Mouse (Mus musculus) heart, embryonic 13.5 days (tissue): ENCODE data around the gene Tex19.1. TPM values are rescaled to one million over a fixed set of nuclear protein-coding genes. Genes with fewer than 3 reads are reported as not detected.
A peak's percentile ranks its signal among the peaks of the same experiment; 100 is the strongest.
"Not testable (repeated sequence)": the region's sequence is repeated elsewhere in the genome, so short reads cannot be mapped to it uniquely, and the experiment has no call there.

ENCODE experiments used
- ATAC-seq: fragments of 200-750 bp; cut with Nextera tagmentation; 2 replicates; pipeline ENCODE4 v1.8.0; 2017; ENCODE audit warnings: moderate TSS enrichment; ENCODE audit not compliant: insufficient number of reproducible peaks, low FRiP score, low TSS enrichment; ENCODE audit errors: extremely low read depth
- H3K27ac ChIP-seq: fragments of 300-500 bp; sonication (generic); replicated peaks from 2 replicates; pipeline ENCODE4 v1.5.1; 2015; ENCODE audit warnings: moderate library complexity, mild to moderate bottlenecking, inconsistent platforms
- H3K27me3 ChIP-seq: fragments of 300-500 bp; sonication (generic); replicated peaks from 2 replicates; pipeline ENCODE4 v1.6.1; 2015; ENCODE audit warnings: mild to moderate bottlenecking, inconsistent platforms
- H3K36me3 ChIP-seq: fragments of 300-500 bp; sonication (generic); 2 replicates; pipeline ENCODE4 v1.6.1; 2015; ENCODE audit warnings: mild to moderate bottlenecking, inconsistent platforms
- H3K4me1 ChIP-seq: fragments of 300-500 bp; sonication (generic); 2 replicates; pipeline ENCODE4 v1.6.1; 2015; ENCODE audit warnings: inconsistent platforms
- H3K4me2 ChIP-seq: fragments of 300-500 bp; sonication (generic); 2 replicates; pipeline ENCODE4 v1.6.1; 2015; ENCODE audit warnings: inconsistent platforms, mild to moderate bottlenecking, moderate library complexity
- H3K4me3 ChIP-seq: fragments of 300-500 bp; sonication (generic); 2 replicates; pipeline ENCODE4 v1.5.1; 2015; ENCODE audit warnings: moderate library complexity, mild to moderate bottlenecking, inconsistent platforms
- H3K9ac ChIP-seq: fragments of 300-500 bp; sonication (generic); 2 replicates; pipeline ENCODE4 v1.6.1; 2015; ENCODE audit warnings: inconsistent platforms, mild to moderate bottlenecking, moderate library complexity
- H3K9me3 ChIP-seq: fragments of 300-500 bp; sonication (generic); 2 replicates; pipeline ENCODE4 v1.6.1; 2016; ENCODE audit warnings: inconsistent platforms
- WGBS: fragments of 180-500 bp; shearing (Covaris S2); methylation state at CpG from one replicate; pipeline ENCODE4 v1.1.7; 2015; ENCODE audit warnings: mixed read lengths; 5-methylcytosine and 5-hydroxymethylcytosine counted together
- polyA plus RNA-seq: library from polyadenylated mRNA; unstranded; fragments of >200 nt; fragmentation: Nextera tagmentation; extraction: Ambion mirVana; gene quantifications from 2 replicates; pipeline ENCODE4 v1.2.1, GENCODE M21; 2015

The Tex19.1 gene
- not detected in 2 replicates for polyA plus RNA-seq

GRCm38 (mm10) chr11:121145865-121146264, at the start of gene Tex19.1:
Tex19.1 (plus strand) TSS chr11:121146143.
- Histone ChIP-seq H3K4me2 (no peak within 1 kb of the TSS), H3K36me3 (no peaks in the 10 kb centered on the region), H3K27me3 (no peaks in the 10 kb centered on the region), H3K27ac (no peak within 1 kb of the TSS), H3K9me3 (no peaks in the 10 kb centered on the region), H3K4me3 (no peak within 1 kb of the TSS), H3K4me1 (peaks cover 4% of the 10 kb centered on the region; the same call in 1 of the 2 replicates), H3K9ac (no peak within 1 kb of the TSS)
- no peak for ATAC-seq
- WGBS, result 86% methylated on average over 22 of the region's 22 CpGs

GRCm38 (mm10) chr11:121099762-121100161, 46.2 kb upstream of the Tex19.1 start:
- 45% methylated on average over 7 of the region's 7 CpGs for WGBS
- Histone ChIP-seq H3K4me3 (no peak overlapping the region), H3K27ac (no peak overlapping the region), H3K9ac (no peak overlapping the region), H3K4me2 (no peak overlapping the region), H3K36me3 (no peaks in the 10 kb centered on the region), H3K9me3 (no peaks in the 10 kb centered on the region), H3K27me3 (peaks cover 5% of the 10 kb centered on the region; the same call in 1 of the 2 replicates), H3K4me1 (peaks cover 7% of the 10 kb centered on the region; the same call in 1 of the 2 replicates)
- ATAC-seq, result no peak

GRCm38 (mm10) chr11:121100692-121101091, 45.3 kb upstream of the Tex19.1 start:
- Histone ChIP-seq H3K9ac (no peak overlapping the region), H3K36me3 (no peaks in the 10 kb centered on the region), H3K4me1 (peaks cover 7% of the 10 kb centered on the region; the same call in 1 of the 2 replicates), H3K4me3 (no peak overlapping the region), H3K4me2 (no peak overlapping the region), H3K9me3 (no peaks in the 10 kb centered on the region), H3K27me3 (peaks cover 5% of the 10 kb centered on the region; the same call in 1 of the 2 replicates), H3K27ac (no peak overlapping the region)
- no peak for ATAC-seq
- 49% methylated on average over 7 of the region's 7 CpGs for WGBS

GRCm38 (mm10) chr11:121101124-121101805, 44.7 kb upstream of the Tex19.1 start:
- Histone ChIP-seq H3K9me3 (no peaks in the 10 kb centered on the region), H3K4me3 (no peak overlapping the region), H3K27me3 (peaks cover 5% of the 10 kb centered on the region; the same call in 1 of the 2 replicates), H3K4me2 (no peak overlapping the region), H3K4me1 (peaks cover 7% of the 10 kb centered on the region; the same call in 1 of the 2 replicates), H3K36me3 (no peaks in the 10 kb centered on the region), H3K27ac (no peak overlapping the region), H3K9ac (no peak overlapping the region)
- WGBS, result 64% methylated on average over 4 of the region's 4 CpGs
- no peak for ATAC-seq

- 0 out of 2 replicates have a peak overlapping the region, but pooled peaks have one; percentile 57 for H3K27ac ChIP-seq
- H3K4me1 ChIP-seq, result peaks cover 33% of the 10 kb centered on the region
- H3K27me3 ChIP-seq, result peaks cover 11% of the 10 kb centered on the region; the same call in 1 of the 2 replicates
- not testable (repeated sequence) for ATAC-seq, H3K4me2 ChIP-seq, H3K9ac ChIP-seq, H3K4me3 ChIP-seq, H3K9me3 ChIP-seq, H3K36me3 ChIP-seq
- 76% methylated on average over 1 of the region's 1 CpGs for WGBS
These were observed 38.7 kb upstream of the Tex19.1 start for GRCm38 (mm10) chr11:121107242-121107641.

- H3K27me3 ChIP-seq, result peaks cover 19% of the 10 kb centered on the region; the same call in 1 of the 2 replicates
- H3K27ac ChIP-seq, result peak overlapping the region; percentile 57
- H3K36me3 ChIP-seq, result no peaks in the 10 kb centered on the region
- no peak overlapping the region for H3K4me3 ChIP-seq
- WGBS, result 16% methylated on average over 9 of the region's 9 CpGs
- ATAC-seq, result no peak
- H3K9ac ChIP-seq, result no peak overlapping the region
- H3K4me1 ChIP-seq, result peaks cover 33% of the 10 kb centered on the region
- H3K9me3 ChIP-seq, result no peaks in the 10 kb centered on the region
- no peak overlapping the region for H3K4me2 ChIP-seq
These were observed 37.9 kb upstream of the Tex19.1 start for GRCm38 (mm10) chr11:121108061-121108460.

- no peak overlapping the region for H3K4me3 ChIP-seq
- H3K4me2 ChIP-seq, result no peak overlapping the region
- H3K27ac ChIP-seq, result 0 out of 2 replicates have a peak overlapping the region, but pooled peaks have one; percentile 37
- peak; percentile 74 for ATAC-seq
- peaks cover 29% of the 10 kb centered on the region for H3K27me3 ChIP-seq
- no peak overlapping the region for H3K9ac ChIP-seq
- peaks cover 33% of the 10 kb centered on the region for H3K4me1 ChIP-seq
- H3K9me3 ChIP-seq, result no peaks in the 10 kb centered on the region
- no peaks in the 10 kb centered on the region for H3K36me3 ChIP-seq
- WGBS, result 0% methylated on average over 2 of the region's 2 CpGs
These were observed 36.0 kb upstream of the Tex19.1 start for GRCm38 (mm10) chr11:121109986-121110385.

GRCm38 (mm10) chr11:121111051-121111450, 34.9 kb upstream of the Tex19.1 start:
- 83% methylated on average over 3 of the region's 3 CpGs for WGBS
- no peak for ATAC-seq
- Histone ChIP-seq H3K9ac (no peak overlapping the region), H3K4me2 (no peak overlapping the region), H3K4me1 (peaks cover 33% of the 10 kb centered on the region), H3K9me3 (no peaks in the 10 kb centered on the region), H3K4me3 (no peak overlapping the region), H3K27ac (no peak overlapping the region), H3K36me3 (no peaks in the 10 kb centered on the region), H3K27me3 (peaks cover 32% of the 10 kb centered on the region)

GRCm38 (mm10) chr11:121111601-121112000, 34.3 kb upstream of the Tex19.1 start:
- H3K4me1 ChIP-seq, result peaks cover 33% of the 10 kb centered on the region
- H3K4me3 ChIP-seq, result no peak overlapping the region
- H3K9ac ChIP-seq, result no peak overlapping the region
- ATAC-seq, result no peak
- no peaks in the 10 kb centered on the region for H3K36me3 ChIP-seq
- no peak overlapping the region for H3K27ac ChIP-seq
- no peak overlapping the region for H3K4me2 ChIP-seq
- H3K27me3 ChIP-seq, result peaks cover 35% of the 10 kb centered on the region
- 50% methylated on average over 1 of the region's 1 CpGs for WGBS
- H3K9me3 ChIP-seq, result no peaks in the 10 kb centered on the region

GRCm38 (mm10) chr11:121112091-121112775, 33.7 kb upstream of the Tex19.1 start:
- Histone ChIP-seq H3K9ac (no peak overlapping the region), H3K9me3 (no peaks in the 10 kb centered on the region), H3K27ac (no peak overlapping the region), H3K4me2 (no peak overlapping the region), H3K36me3 (no peaks in the 10 kb centered on the region), H3K27me3 (peaks cover 39% of the 10 kb centered on the region), H3K4me1 (peaks cover 33% of the 10 kb centered on the region), H3K4me3 (no peak overlapping the region)
- ATAC-seq, result no peak
- WGBS, result 72% methylated on average over 5 of the region's 5 CpGs

- Histone ChIP-seq H3K4me2 (no peak overlapping the region), H3K36me3 (no peaks in the 10 kb centered on the region), H3K27ac (no peak overlapping the region), H3K4me1 (peaks cover 22% of the 10 kb centered on the region), H3K9ac (no peak overlapping the region), H3K4me3 (no peak overlapping the region), H3K27me3 (peaks cover 20% of the 10 kb centered on the region), H3K9me3 (no peaks in the 10 kb centered on the region)
- WGBS, result 89% methylated on average over 18 of the region's 18 CpGs
- no peak for ATAC-seq
These were observed 27.8 kb upstream of the Tex19.1 start for GRCm38 (mm10) chr11:121118106-121118505.
